Mouse (Mus musculus): ENCODE results near the gene Plcb4.
A peak's percentile ranks its signal among the peaks of the same experiment; 100 is the strongest.

Gene Plcb4

GRCm38 (mm10) chr2:135658486-135659390 is at the start of gene Plcb4:
Gene Plcb4 (plus strand): TSS chr2:135659011.
- DNase-seq (ENCODE audit: low spot score): peak; percentile 34

- DNase-seq (ENCODE audit: low spot score): no peak
Observed at GRCm38 (mm10) chr2:135614651-135615261, 44.1 kb upstream of the Plcb4 start.

GRCm38 (mm10) chr2:135616090-135616489 is 42.7 kb upstream of the Plcb4 start:
- no peak for DNase-seq (ENCODE audit: low spot score)

GRCm38 (mm10) chr2:135618551-135618950 is 40.3 kb upstream of the Plcb4 start:
- DNase-seq (ENCODE audit: low spot score): no peak

GRCm38 (mm10) chr2:135619956-135620355 is 38.9 kb upstream of the Plcb4 start:
- no peak for DNase-seq (ENCODE audit: low spot score)

- no peak for DNase-seq (ENCODE audit: low spot score)
Observed at GRCm38 (mm10) chr2:135627821-135628220, 31.0 kb upstream of the Plcb4 start.

- DNase-seq (ENCODE audit: low spot score): no peak
Observed at GRCm38 (mm10) chr2:135637227-135637626, 21.6 kb upstream of the Plcb4 start.

- DNase-seq (ENCODE audit: low spot score): no peak
Observed at GRCm38 (mm10) chr2:135641002-135641401, 17.8 kb upstream of the Plcb4 start.

- no peak for DNase-seq (ENCODE audit: low spot score)
Observed at GRCm38 (mm10) chr2:135641636-135642035, 17.2 kb upstream of the Plcb4 start.

GRCm38 (mm10) chr2:135646226-135646625 is 12.6 kb upstream of the Plcb4 start:
- DNase-seq (ENCODE audit: low spot score): no peak

GRCm38 (mm10) chr2:135646654-135647053 is 12.2 kb upstream of the Plcb4 start:
- no peak for DNase-seq (ENCODE audit: low spot score)

GRCm38 (mm10) chr2:135647985-135648384 is 10.8 kb upstream of the Plcb4 start:
- no peak for DNase-seq (ENCODE audit: low spot score)

GRCm38 (mm10) chr2:135650885-135651284 is 7.9 kb upstream of the Plcb4 start:
- DNase-seq (ENCODE audit: low spot score): no peak

- no peak for DNase-seq (ENCODE audit: low spot score)
Observed at GRCm38 (mm10) chr2:135652040-135652439, 6.8 kb upstream of the Plcb4 start.

- DNase-seq (ENCODE audit: low spot score): no peak
Observed at GRCm38 (mm10) chr2:135652451-135652850, 6.4 kb upstream of the Plcb4 start.

GRCm38 (mm10) chr2:135655948-135656347 is 2.9 kb upstream of the Plcb4 start:
- DNase-seq (ENCODE audit: low spot score): no peak

- DNase-seq (ENCODE audit: low spot score): no peak
Observed at GRCm38 (mm10) chr2:135656586-135656985, 2.2 kb upstream of the Plcb4 start.

- no peak for DNase-seq (ENCODE audit: low spot score)
Observed at GRCm38 (mm10) chr2:135659391-135660180, 775 bp downstream of the Plcb4 start.

- no peak for DNase-seq (ENCODE audit: low spot score)
Observed at GRCm38 (mm10) chr2:135660816-135661215, 2.0 kb downstream of the Plcb4 start.

GRCm38 (mm10) chr2:135663785-135664184 is 5.0 kb downstream of the Plcb4 start:
- DNase-seq (ENCODE audit: low spot score): no peak

- DNase-seq (ENCODE audit: low spot score): no peak
Observed at GRCm38 (mm10) chr2:135667496-135667895, 8.7 kb downstream of the Plcb4 start.

- no peak for DNase-seq (ENCODE audit: low spot score)
Observed at GRCm38 (mm10) chr2:135672459-135673104, 13.8 kb downstream of the Plcb4 start.
